Mouse (Mus musculus): ENCODE results near the gene Vav3. TPM values are rescaled to one million over a fixed set of nuclear protein-coding genes. Genes with fewer than 3 reads are reported as not detected.
"Not testable (repeated sequence)": the region's sequence is repeated elsewhere in the genome, so short reads cannot be mapped to it uniquely, and the experiment has no call there.

Gene Vav3
- polyA plus RNA-seq, 1 experiment, result 4.5 TPM

DNA sequence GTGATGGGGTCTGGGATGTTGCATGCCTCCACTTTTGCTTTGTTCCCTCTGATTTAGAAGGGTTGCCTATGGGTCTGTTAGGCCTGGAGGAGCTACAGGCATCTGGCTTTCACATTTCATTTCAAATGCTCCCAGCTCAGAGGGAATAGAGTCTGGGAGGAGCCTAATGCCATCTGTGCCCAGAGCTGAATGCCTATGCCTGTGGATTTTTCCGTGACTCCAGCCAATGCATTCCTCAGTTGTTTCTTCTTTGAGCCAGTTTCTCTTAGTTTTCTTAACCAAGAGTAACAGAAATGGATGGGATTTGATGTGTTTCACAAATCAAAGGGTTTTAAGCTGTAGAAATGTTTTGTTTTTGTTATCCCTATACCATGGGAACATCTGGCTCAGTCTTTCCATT, 90.8 kb downstream of the Vav3 start:
- peak in 1 of 2 experiments; percentile 7 for DNase-seq (ENCODE audit: extremely low spot score in 1 of 2, low spot score in 1 of 2)

DNA sequence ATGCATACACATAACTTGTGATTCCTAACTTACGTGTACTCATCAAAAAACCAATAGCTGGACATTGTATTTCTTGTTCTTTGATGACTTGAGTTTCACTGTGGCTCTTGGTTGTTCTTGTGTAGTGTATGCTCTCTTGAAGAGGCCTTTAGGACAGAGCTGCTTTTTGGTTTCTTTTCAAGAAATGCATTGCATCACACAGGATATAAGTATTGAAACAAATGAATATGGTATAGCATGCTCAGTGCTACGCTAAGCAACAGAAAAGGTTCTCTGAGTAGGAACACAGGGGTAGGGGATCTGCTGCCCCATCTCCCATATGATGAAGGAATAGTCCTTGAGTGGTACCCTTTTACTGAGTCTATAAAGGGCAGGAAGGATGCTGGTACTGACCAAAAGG, 98.1 kb downstream of the Vav3 start:
- no peak for DNase-seq (ENCODE audit: extremely low spot score in 1 of 2, low spot score in 1 of 2)

DNA sequence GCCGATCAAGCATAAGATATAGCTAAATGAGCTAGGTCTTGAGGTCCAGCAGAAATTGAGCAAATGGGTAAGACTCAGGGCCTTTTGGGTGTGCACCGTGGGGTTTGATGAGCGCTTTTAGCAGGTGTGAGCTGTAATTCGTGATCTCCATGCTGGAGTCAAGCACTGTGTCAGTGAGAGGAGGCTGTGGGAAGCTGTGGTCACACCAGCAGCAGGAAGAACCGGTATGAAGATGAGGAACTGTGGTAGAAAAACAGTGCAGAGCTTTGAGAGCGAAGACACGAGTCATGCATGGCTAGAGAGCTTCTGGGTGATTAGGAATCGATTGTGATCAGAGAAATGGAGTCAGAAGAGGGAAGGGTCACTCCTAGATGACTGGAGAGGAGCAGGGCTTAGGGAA, 98.8 kb downstream of the Vav3 start:
- DNase-seq (ENCODE audit: extremely low spot score in 1 of 2, low spot score in 1 of 2), result no peak

DNA sequence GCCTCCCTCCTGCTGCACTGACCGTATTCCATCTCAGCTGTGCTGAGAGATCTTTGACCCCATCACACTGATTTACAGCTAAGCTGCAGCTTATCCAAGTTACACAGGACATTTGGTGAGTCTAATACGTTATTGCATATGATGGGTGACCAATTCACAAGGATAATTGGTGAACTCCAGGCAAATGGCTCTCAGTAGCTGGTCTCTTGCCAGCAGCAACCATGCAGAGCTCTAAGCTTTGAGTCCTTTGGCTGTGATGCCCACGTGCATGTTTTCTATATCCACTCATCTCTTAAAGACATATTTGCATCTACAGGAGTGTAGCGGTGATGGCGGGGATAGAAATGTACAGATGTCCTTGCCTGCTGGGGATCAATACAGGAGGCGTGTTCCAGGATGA, 99.5 kb downstream of the Vav3 start:
- no peak for DNase-seq (ENCODE audit: extremely low spot score in 1 of 2, low spot score in 1 of 2)

DNA sequence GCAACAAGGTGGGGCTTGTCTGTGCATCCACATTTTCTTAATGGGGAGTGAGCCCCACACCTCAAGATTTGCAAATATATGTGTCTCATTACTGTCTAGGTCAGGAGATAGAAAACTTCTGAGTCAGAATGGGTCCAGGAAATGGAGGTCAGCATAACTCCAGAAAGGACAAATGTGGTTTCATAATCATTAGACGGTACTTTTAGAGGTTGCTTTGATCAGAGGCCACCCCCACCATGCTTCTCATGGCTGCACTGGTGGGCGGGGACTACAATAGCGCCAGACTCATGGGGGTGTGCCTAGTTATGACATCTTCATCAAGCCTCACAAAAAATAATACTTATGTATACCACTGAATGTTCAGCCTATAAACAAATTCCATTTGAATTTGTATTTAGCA, 103.6 kb downstream of the Vav3 start:
- no peak for DNase-seq (ENCODE audit: extremely low spot score in 1 of 2, low spot score in 1 of 2)

DNA sequence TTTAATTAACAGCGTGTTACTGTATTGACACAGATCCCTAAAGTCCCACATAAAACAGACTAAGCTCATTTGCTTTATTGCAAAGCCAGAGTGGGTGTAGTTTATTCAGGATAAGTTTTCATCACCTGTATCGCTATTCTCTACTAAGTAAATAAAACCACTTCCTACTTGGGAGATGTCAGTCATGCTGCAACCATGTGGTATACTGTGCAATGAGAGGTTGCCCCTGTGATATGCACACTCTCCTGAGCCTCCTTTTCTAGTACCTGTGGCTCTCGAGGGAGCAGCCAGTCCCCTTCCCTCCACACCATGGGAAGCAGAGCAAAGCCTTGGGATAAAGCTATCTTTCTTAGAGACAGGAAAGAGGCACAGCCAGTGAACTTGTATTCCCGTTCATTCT, 106.5 kb downstream of the Vav3 start:
- DNase-seq (ENCODE audit: extremely low spot score in 1 of 2, low spot score in 1 of 2), result no peak

DNA sequence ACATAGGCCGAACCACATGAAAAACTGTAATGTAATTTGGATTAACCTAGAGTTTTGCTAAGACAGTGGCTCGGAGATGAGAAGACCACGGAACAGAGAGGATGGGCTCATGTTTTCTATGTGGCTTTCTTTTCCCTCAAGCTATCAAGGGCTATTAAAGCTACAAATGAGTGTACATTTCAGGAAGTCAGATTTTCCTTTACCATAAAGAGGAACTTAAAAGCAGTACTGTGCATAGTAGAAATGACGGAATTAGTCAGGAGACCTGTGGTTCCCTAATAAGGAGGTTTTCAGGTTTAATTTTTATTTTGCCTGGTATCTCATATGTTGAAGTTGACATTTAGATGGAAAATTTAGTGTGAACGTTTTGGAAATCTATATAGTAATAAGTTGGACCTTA, 107.8 kb downstream of the Vav3 start:
- not testable (repeated sequence) for DNase-seq (ENCODE audit: extremely low spot score in 1 of 2, low spot score in 1 of 2)

DNA sequence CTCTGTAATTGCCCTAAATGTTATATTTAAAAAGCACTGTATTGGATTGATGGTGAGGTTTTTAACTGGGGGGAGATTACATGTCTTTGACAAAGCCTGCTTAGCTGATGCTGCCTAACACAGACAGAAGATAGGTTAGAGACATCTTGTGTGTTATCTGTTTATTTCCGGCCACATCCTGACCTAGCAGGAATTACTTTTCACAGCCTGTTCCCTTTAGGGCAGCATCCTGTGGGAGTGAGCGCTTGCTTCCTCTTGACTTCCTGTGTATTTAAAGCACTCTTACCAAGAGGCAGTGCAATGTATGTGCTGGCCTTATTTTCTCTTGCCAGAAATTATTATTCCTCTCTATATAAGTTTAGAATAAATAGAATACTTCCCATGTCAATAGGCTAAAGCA, 111.5 kb downstream of the Vav3 start:
- no peak for DNase-seq (ENCODE audit: extremely low spot score in 1 of 2, low spot score in 1 of 2)

DNA sequence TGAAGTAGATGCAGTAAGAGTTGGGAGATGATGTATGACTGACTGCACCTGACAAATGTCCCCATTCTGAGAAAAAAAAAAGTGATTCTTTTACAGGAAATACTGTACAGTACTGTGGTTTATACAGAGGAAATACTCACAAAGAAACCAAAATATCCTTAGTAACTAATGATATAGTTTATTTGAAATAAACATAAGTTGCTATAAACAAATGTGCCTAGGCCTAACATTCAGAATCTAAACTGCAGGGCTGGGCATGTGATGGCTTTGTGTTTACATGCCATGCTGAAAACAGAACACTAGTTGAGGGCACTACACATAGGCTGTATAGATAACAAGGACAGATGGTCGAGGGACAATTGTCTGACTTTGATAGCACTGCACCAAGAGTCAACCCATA, 114.2 kb downstream of the Vav3 start:
- no peak for DNase-seq (ENCODE audit: extremely low spot score in 1 of 2, low spot score in 1 of 2)

DNA sequence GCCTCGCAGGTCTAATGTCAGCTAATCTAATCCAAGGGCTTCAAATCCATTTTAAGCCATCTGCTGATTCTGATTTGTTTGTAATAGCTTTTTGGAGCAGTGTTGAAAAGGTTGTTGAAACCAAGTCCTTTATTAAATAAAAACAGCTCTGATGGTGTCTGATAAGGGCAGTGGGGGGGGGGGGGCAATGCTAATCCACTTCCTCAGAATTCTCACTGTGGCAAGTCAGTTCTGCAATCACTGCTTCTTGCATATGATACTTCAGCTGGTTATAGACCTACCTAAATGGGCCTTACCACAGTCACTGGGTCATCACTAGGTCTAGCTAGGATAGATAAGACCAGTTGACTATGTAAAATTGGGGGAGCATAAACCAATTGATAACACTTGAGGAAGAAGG, 115.9 kb downstream of the Vav3 start:
- DNase-seq (ENCODE audit: extremely low spot score in 1 of 2, low spot score in 1 of 2), result no peak

DNA sequence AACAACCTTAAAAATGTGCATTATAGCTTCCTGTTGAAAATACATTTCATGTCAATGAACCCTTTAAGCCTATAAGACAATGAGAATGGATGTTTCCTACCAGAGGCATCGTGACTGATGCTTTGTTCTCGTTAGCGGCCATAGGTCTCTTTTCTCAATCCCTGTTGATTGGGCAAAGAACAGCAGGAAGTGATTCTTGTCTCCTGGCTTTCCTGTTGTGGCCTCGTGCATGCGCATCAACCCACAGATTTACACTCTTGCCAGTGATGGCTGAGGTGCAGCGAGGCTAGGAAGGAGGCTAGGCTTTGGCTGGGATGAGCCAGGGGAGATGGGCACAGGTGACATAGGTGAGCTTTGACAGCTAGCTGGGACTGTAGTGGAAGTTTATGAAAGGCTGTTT, 123.2 kb downstream of the Vav3 start:
- no peak for DNase-seq (ENCODE audit: extremely low spot score in 1 of 2, low spot score in 1 of 2)

DNA sequence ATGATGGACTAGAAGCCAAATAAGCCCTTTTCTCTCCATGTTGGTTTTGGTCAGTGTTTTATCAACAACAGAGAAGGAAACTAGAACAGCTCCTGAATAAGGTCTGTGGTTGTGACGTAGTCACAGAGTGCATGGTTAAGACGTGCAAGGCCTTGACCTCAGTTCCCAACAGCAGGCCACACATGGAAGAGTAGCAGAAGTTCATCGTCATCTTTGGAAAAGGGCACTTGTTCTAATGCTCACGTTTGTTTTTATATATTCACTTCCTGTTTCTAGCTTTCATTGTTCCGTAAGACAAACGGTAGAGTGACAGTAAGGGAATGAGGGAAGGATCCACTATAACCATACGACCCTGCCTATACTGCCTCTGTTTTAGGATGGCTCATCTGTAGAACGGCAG, 124.1 kb downstream of the Vav3 start:
- DNase-seq (ENCODE audit: extremely low spot score in 1 of 2, low spot score in 1 of 2), result no peak

DNA sequence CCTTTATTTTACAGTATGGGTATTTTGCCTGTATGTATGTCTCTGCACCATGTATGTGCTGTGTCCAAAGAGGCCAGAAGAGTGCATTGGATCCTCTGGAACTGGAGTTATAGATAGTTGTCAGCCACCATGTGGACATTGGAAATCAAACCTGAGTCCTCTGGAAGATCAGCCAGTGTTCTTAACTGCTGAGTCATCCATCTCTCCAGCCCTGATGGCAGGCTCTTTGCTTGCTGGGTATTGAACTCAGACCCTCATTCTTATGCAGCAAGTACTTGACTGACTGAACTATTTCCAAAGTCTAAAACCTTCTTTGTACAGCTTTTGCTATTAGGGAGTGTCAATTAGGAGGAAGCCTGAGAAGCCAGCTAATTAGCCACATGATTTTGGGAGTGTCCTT, 126.1 kb downstream of the Vav3 start:
- DNase-seq (ENCODE audit: extremely low spot score in 1 of 2, low spot score in 1 of 2), result no peak

DNA sequence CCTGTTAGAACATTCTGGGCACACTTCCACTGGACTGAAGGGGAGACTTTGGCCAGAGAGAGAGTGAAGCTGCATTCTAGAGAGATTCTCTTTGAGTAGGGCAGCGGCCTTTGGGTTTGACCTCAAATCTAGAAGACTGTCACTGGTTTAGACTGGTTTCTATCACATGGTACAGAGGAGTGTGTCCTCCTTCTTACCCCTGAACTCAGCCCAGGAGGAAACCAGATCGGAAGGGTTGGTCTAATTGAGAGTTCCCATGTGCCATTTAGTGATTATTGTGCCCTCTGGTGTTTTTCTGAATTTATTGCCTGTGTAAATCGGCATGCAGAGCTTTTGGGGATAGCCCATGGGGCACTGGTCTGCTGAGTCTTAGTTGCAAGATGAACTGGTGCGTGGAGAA, 126.8 kb downstream of the Vav3 start:
- DNase-seq (ENCODE audit: extremely low spot score in 1 of 2, low spot score in 1 of 2), result peak in 1 of 2 experiments; percentile 13

DNA sequence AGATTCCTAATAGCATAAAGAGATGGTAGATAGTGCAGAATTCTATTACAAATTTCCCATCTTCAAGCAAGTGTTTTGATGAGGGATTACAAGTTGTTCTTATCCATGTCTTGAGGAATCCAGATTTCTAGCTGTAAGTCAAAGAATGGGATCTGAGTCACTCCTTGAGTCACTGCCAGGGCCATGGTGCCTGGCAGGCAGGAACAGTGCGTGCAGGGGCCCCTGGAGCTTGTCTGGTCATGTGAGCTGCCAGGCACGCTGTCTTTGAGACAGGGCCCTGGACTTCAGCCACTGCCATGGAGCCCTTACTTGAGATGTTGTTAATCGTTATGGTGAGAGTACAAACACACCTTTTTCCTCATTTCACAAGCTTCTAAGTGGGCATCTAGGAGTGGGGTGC, 129.0 kb downstream of the Vav3 start:
- DNase-seq (ENCODE audit: extremely low spot score in 1 of 2, low spot score in 1 of 2), result peak in 1 of 2 experiments; percentile 32

DNA sequence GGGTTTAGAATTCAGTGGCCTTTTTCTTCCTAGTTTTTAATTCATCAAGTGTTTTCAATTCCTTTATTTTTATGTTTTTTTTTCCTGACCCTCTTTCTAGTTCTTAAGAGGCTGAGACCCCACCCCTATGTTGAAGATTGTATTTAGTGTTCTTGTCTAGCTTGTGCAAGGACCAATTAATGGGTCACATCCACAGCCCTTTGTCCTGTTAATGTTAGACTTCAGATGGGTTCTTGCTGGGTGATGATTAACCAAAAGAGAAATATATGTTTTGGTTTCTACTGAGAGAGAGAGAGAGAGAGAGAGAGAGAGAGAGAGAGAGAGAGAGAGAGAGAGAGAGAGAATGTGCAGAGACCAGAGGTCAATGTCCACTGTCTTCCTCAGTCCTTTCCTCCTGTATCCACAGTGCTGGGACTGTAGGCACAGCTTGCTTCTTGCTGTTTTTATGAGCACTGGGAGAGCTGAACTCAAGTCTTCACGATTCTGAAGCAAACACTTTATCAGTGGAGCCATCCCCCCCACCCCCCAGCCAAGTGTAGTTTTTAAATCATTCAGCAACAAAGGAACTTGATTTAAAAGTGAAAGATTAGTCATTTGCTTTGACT, 130.3 kb downstream of the Vav3 start:
- DNase-seq (ENCODE audit: extremely low spot score in 1 of 2, low spot score in 1 of 2), result no peak

DNA sequence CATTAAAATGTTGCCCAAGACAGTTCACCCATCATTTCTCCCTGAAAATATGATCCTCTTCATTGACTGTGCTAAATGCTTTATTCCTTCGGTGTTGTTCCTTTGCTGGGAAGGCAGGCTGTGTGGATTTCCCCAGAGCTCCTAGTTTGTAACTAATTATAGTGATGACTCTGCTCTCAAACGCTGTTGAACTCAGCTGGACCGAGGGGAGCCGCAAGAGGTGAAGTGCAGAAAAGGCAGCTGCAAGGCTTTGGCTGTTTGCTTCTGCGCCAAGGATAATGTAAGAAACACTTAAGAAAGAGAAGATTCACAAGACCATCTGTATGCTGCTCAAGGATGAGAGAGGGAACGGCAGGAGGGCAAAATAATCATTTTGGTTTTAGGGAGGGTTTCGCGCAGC, 136.1 kb downstream of the Vav3 start:
- no peak for DNase-seq (ENCODE audit: extremely low spot score in 1 of 2, low spot score in 1 of 2)

DNA sequence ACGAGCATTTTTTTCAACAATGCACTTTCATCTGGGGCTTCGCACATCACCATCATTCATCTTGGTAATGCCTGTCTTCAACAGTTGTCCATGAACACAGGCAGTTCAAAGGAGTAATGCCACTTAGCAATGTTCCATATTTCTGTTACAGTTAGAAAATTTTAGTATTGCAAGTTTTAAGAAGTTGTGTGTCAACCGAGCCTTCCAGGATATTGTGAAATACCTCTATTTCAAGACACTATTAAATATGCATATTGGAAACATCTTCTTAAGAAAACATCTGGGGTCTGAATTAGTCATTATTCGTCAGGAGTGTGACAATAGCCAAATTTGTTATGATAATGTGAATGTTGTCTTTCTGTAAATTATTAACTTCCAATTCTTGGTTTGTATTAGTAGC, 137.8 kb downstream of the Vav3 start:
- no peak for DNase-seq (ENCODE audit: extremely low spot score in 1 of 2, low spot score in 1 of 2)

DNA sequence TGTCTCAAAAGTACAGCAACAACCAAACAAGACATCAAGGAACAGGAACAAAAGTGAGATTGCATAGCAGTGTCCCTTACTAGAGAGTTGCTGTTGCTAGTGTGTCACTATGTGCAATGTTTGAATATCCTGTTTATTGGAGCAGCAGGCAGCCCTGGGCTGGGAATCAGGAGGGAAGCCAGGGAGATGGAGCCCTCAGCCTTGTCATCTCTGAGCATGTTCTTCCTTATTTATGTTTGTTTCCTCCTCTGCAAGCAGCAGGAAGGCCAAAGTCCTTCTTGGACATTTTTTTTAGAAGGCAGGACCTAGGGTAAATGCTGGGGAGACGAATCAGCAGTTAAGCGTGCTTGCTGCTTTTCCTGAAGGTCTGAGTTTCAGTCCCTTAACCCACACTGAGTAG, 140.2 kb downstream of the Vav3 start:
- no peak for DNase-seq (ENCODE audit: extremely low spot score in 1 of 2, low spot score in 1 of 2)

DNA sequence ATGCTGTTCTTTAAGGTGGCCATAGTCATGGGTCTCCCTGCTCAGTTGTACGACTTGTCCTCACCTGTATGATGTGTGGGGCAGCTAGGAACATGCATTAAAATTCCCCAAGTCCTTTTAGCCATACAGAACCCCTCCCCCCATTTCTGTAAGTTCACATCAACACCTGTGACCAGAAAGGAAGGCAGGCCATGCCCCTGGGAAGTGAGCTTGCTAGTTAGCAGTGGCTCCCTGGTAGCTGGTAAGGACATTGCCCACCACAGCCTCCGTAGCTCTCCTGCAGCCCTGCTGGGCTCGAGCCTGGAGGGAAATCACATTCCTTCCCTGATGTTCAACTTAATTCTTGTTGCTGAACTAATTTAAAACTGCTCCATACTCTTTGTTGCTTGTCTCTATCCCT, 146.3 kb downstream of the Vav3 start:
- no peak for DNase-seq (ENCODE audit: extremely low spot score in 1 of 2, low spot score in 1 of 2)

DNA sequence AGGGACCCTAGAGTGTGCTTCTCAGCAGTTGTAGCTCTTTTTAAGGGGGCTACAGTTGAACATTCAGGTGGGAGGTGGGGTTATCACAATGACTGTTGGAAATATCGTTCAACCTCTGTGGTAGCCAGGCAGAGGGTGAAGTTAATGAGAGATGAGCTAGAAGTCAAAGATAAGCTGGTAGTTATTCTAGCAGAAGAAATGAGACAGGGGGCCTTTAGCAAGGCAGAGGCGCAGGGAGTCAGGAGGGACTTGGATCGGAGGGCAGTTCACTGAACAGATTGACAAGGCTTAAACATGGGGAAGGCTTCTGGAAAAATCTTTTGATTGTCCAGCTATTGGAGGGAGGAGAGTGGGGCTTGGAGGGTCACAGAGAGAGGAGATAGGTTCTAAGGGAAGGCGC, 147.4 kb downstream of the Vav3 start:
- DNase-seq (ENCODE audit: extremely low spot score in 1 of 2, low spot score in 1 of 2), result no peak

DNA sequence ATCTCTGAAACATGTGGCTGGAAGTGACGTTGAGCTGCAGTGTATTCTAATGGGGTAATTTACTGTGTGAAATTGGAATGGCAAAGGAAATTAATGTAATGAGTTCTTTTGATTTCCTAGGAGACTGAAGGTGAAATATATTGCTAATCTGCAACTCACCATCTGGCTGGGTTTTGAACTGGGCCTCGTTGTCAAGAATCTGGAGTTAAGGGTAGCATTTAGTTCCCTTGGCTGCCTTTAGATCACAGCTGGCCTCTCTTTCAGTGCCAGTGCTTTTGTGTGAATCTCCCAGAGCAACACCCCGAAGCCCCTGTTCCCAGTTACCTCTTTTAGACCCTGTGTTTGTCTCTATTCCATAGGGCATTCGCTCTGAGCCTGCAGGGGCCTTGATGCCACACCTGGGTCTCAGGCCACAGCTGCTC, 148.3 kb downstream of the Vav3 start:
- DNase-seq (ENCODE audit: extremely low spot score in 1 of 2, low spot score in 1 of 2), result no peak

DNA sequence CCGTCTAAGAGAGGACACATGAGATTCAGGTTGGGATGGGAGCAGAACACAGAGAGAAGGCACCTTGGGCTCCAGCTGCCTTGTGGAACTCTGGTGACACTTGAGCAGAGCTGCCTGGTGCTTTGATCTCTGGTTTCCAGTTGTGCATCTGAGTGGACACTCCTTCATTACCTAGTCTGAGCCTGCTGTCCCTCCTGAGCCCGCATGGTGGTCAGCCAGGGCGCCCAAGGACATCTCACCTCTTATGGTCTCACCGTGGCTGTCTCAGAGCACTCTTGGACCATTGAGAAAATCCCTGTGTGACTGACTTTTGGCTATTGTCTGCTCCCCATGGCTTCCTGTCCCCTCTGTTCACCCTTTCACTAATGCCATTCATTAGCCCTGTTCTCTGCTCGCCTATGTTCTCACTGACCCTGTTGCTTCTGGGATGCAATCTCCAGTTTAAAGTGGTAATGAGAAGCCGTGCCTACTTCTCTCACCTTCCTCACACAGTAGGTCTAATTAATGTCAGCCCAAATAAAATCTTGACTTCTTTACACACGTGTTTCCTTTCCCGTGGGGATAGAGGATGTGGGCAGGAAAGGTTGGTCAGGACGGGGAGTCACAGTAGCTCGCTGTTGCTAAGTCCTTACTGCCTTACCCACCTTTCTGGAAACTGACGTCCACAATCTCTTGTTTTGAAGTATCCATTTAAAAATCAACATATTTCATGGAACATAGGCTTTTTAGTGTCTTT, 150.3 kb downstream of the Vav3 start:
- no peak for DNase-seq (ENCODE audit: extremely low spot score in 1 of 2, low spot score in 1 of 2)

Measured in frontal cortex, adult 2 months (tissue).